Mouse (Mus musculus): ENCODE measurements at regions not wholly inside any gene's neighbourhood (a gene's known extent, or its start where the extent isn't known, plus 50 kb on each side); places are given as distances from the start of the nearest gene placed in this dataset.

- no peak for DNase-seq (ENCODE audit: low read depth, low spot score)
Measured at GRCm38 (mm10) chr1:73541371-73541770, 525.7 kb upstream of the Tnp1 start.

GRCm38 (mm10) chr1:73538420-73538871 lies 522.7 kb upstream of the Tnp1 start:
- no peak for DNase-seq (ENCODE audit: low read depth, low spot score)

GRCm38 (mm10) chr1:73535726-73536265 lies 520.1 kb upstream of the Tnp1 start:
- DNase-seq (ENCODE audit: low read depth, low spot score), result no peak

GRCm38 (mm10) chr1:73533526-73533925 lies 517.8 kb upstream of the Tnp1 start:
- no peak for DNase-seq (ENCODE audit: low read depth, low spot score)

GRCm38 (mm10) chr1:73532316-73532715 lies 516.6 kb upstream of the Tnp1 start:
- no peak for DNase-seq (ENCODE audit: low read depth, low spot score)

- DNase-seq (ENCODE audit: low read depth, low spot score), result no peak
Measured at GRCm38 (mm10) chr1:73531831-73532230, 516.1 kb upstream of the Tnp1 start.

GRCm38 (mm10) chr1:73530326-73530725 lies 514.6 kb upstream of the Tnp1 start:
- DNase-seq (ENCODE audit: low read depth, low spot score), result no peak

GRCm38 (mm10) chr1:73528623-73529022 lies 512.9 kb upstream of the Tnp1 start:
- DNase-seq (ENCODE audit: low read depth, low spot score), result no peak

GRCm38 (mm10) chr1:73516441-73516840 lies 500.7 kb upstream of the Tnp1 start:
- DNase-seq (ENCODE audit: low read depth, low spot score), result no peak

GRCm38 (mm10) chr1:73515781-73516180 lies 500.1 kb upstream of the Tnp1 start:
- DNase-seq (ENCODE audit: low read depth, low spot score), result no peak

- DNase-seq (ENCODE audit: low read depth, low spot score), result no peak
Measured at GRCm38 (mm10) chr1:73513822-73514221, 498.1 kb upstream of the Tnp1 start.

GRCm38 (mm10) chr1:73512836-73513235 lies 497.1 kb upstream of the Tnp1 start:
- DNase-seq (ENCODE audit: low read depth, low spot score), result no peak

GRCm38 (mm10) chr1:73507071-73507754 lies 491.5 kb upstream of the Tnp1 start:
- DNase-seq (ENCODE audit: low read depth, low spot score), result peak; percentile 25

- DNase-seq (ENCODE audit: low read depth, low spot score), result peak; percentile 54
Measured at GRCm38 (mm10) chr1:73503611-73504010, 487.9 kb upstream of the Tnp1 start.

- DNase-seq (ENCODE audit: low read depth, low spot score), result peak; percentile 78
Measured at GRCm38 (mm10) chr1:73500671-73501070, 485.0 kb upstream of the Tnp1 start.

GRCm38 (mm10) chr1:73495971-73496749 lies 480.5 kb upstream of the Tnp1 start:
- no peak for DNase-seq (ENCODE audit: low read depth, low spot score)

- no peak for DNase-seq (ENCODE audit: low read depth, low spot score)
Measured at GRCm38 (mm10) chr1:73481956-73482355, 466.2 kb upstream of the Tnp1 start.

- DNase-seq (ENCODE audit: low read depth, low spot score), result no peak
Measured at GRCm38 (mm10) chr1:73479349-73479920, 463.7 kb upstream of the Tnp1 start.

GRCm38 (mm10) chr1:73460598-73460997 lies 444.9 kb upstream of the Tnp1 start:
- no peak for DNase-seq (ENCODE audit: low read depth, low spot score)

GRCm38 (mm10) chr1:73459754-73460534 lies 444.2 kb upstream of the Tnp1 start:
- DNase-seq (ENCODE audit: low read depth, low spot score), result no peak

GRCm38 (mm10) chr1:73457261-73457660 lies 441.6 kb upstream of the Tnp1 start:
- no peak for DNase-seq (ENCODE audit: low read depth, low spot score)

Data from ES-CJ7 (cell line).